Mouse (Mus musculus) thymus, adult 2 months (tissue): ENCODE measurements at regions not wholly inside any gene's neighbourhood (a gene's known extent, or its start where the extent isn't known, plus 50 kb on each side); places are given as distances from the start of the nearest gene placed in this dataset.

ENCODE experiments used
- CTCF ChIP-seq: fragments of 200-500 bp; IDR thresholded peaks from 2 replicates; pipeline ENCODE4 v1.5.1; 2012; ENCODE audit warnings: mild to moderate bottlenecking, control low read depth, low read length, moderate library complexity, borderline replicate concordance; ENCODE audit not compliant: control insufficient read depth, poor library complexity, insufficient read depth; ENCODE audit errors: extremely low read depth
- POLR2A ChIP-seq: fragments of 200-500 bp; IDR thresholded peaks from 2 replicates; pipeline ENCODE4 v1.6.1; 2012; ENCODE audit warnings: mild to moderate bottlenecking, low read length, control low read depth, moderate library complexity; ENCODE audit not compliant: control insufficient read depth, poor library complexity, insufficient read depth; ENCODE audit errors: extremely low read depth

GRCm38 (mm10) chr5:100240876-100241275 is 81.3 kb upstream of the Tmem150c start:
- TF ChIP-seq POLR2A (no peak), CTCF (no peak)
